Mouse (Mus musculus) embryonic facial prominence, embryonic 10.5 days (tissue): ENCODE results near the gene Crygd. TPM values are rescaled to one million over a fixed set of nuclear protein-coding genes. Genes with fewer than 3 reads are reported as not detected.

ENCODE experiments used
- DNase-seq: peaks from one replicate; pipeline ENCODE4 v3.0.0-alpha.2; 2017; ENCODE audit warnings: low spot score
- H3K27ac ChIP-seq: fragments of 300-500 bp; sonication (generic); replicated peaks from 2 replicates; pipeline ENCODE4 v1.5.1; 2016; ENCODE audit warnings: mild to moderate bottlenecking
- H3K27me3 ChIP-seq: fragments of 300-500 bp; sonication (generic); replicated peaks from 2 replicates; pipeline ENCODE4 v1.6.1; 2016; ENCODE audit warnings: low read depth, mild to moderate bottlenecking; ENCODE audit not compliant: poor library complexity, severe bottlenecking
- H3K36me3 ChIP-seq: fragments of 300-500 bp; sonication (generic); replicated peaks from 2 replicates; pipeline ENCODE4 v1.6.1; 2016; ENCODE audit warnings: mild to moderate bottlenecking, moderate library complexity
- H3K4me1 ChIP-seq: fragments of 300-500 bp; sonication (generic); 2 replicates; pipeline ENCODE4 v1.6.1; 2016
- H3K4me3 ChIP-seq: fragments of 300-500 bp; sonication (generic); 2 replicates; pipeline ENCODE4 v1.5.1; 2016; ENCODE audit warnings: mild to moderate bottlenecking, moderate library complexity
- H3K9me3 ChIP-seq: fragments of 300-500 bp; sonication (generic); 2 replicates; pipeline ENCODE4 v1.6.1; 2016; ENCODE audit warnings: mild to moderate bottlenecking
- WGBS: fragments of 180-500 bp; shearing (Covaris S2); methylation state at CpG from one replicate; pipeline ENCODE4 v1.1.7; 2016; 5-methylcytosine and 5-hydroxymethylcytosine counted together
- polyA plus RNA-seq: library from polyadenylated mRNA; unstranded; fragments of >200 nt; fragmentation: Nextera tagmentation; extraction: Ambion mirVana; gene quantifications from 2 replicates; pipeline ENCODE4 v1.2.1, GENCODE M21; 2016

The Crygd gene
- polyA plus RNA-seq, 1 experiment from 2014 or later, result not detected

GRCm38 (mm10) chr1:65037542-65037941, 25.7 kb downstream of the Crygd start:
- no peak overlapping the region for H3K4me3 ChIP-seq
- whole genome bisulfite sequencing, result 80% methylated on average over 2 of the region's 2 CpGs
- no peak for DNase-seq
- no peak overlapping the region for H3K27ac ChIP-seq
- H3K27me3 ChIP-seq, result no peaks in the 10 kb centered on the region
- H3K36me3 ChIP-seq, result no peaks in the 10 kb centered on the region
- H3K4me1 ChIP-seq, result 0 out of 2 replicates have a peak, but pooled peaks cover 6% of the 10 kb centered on the region
- H3K9me3 ChIP-seq, result no peaks in the 10 kb centered on the region

GRCm38 (mm10) chr1:65035513-65035912, 27.7 kb downstream of the Crygd start:
- no peak overlapping the region for H3K27ac ChIP-seq
- no peak overlapping the region for H3K4me3 ChIP-seq
- no peaks in the 10 kb centered on the region for H3K36me3 ChIP-seq
- peaks cover 6% of the 10 kb centered on the region for H3K4me1 ChIP-seq
- H3K9me3 ChIP-seq, result no peaks in the 10 kb centered on the region
- H3K27me3 ChIP-seq, result no peaks in the 10 kb centered on the region
- DNase-seq, result no peak
- WGBS, result 27% methylated on average over 3 of the region's 3 CpGs

DNA sequence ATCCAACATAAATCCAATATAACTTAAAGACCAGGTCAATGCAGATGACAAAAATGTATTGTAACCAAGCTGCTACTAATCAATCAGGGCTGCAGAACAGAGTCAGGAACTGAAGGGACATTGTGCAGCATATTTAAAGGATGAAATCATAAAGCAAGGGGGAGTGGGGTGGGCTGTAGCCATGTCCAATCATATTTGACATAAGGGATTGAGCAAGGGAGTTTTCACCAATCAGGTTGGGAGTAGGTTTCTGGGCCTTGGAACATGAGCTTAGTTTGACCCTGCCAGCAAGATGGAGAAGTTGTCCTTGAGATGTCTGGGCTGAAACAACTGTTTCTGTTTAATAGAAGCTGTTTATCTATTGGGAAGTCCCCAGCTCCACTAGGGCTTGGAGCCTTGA, 30.6 kb downstream of the Crygd start, which contains the start of gene Akr1cl:
Akr1cl (minus strand) TSS at position 119 of the 400 bp plus-strand sequence.
- peaks cover 17% of the 10 kb centered on the region for H3K4me1 ChIP-seq
- no peaks in the 10 kb centered on the region for H3K36me3 ChIP-seq
- no peaks in the 10 kb centered on the region for H3K27me3 ChIP-seq

DNA sequence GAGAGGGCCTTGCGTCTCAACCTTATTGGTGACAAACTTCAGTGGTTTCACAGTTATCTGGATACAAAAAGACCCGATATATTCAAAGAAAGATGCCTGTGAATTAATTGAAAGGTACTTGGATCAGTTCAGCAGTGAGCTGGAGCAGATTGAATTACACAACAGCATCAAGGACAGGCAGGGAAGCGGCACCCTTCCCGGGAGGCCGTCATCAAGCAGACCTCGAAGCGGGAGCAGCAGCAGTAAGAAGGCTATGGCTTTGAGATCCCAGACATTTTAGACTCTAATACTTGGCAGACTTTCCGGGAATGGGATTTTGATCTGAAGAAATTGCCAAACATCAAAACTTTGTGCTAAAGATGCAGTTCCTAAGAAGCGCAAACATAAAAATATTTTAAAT, 35.0 kb downstream of the Crygd start:
- peaks cover 11% of the 10 kb centered on the region for H3K4me1 ChIP-seq
- H3K27ac ChIP-seq, result no peak overlapping the region

More for the DNA sequence above, 30.6 kb downstream of the Crygd start, which contains the start of gene Akr1cl:
- no peak for DNase-seq
- Histone ChIP-seq H3K27ac (no peak within 1 kb of the TSS), H3K4me3 (no peak within 1 kb of the TSS), H3K9me3 (no peaks in the 10 kb centered on the region)

GRCm38 (mm10) chr1:65012726-65013125, 50.5 kb downstream of the Crygd start:
- Histone ChIP-seq H3K27ac (no peak overlapping the region), H3K4me3 (no peak overlapping the region), H3K9me3 (no peaks in the 10 kb centered on the region), H3K36me3 (no peaks in the 10 kb centered on the region), H3K27me3 (no peaks in the 10 kb centered on the region), H3K4me1 (no peaks in the 10 kb centered on the region)
- 85% methylated on average over 4 of the region's 4 CpGs for WGBS
- DNase-seq, result no peak

More for the DNA sequence above, 35.0 kb downstream of the Crygd start:
- DNase-seq, result no peak
- WGBS, result 67% methylated on average over 9 of the region's 9 CpGs
- no peaks in the 10 kb centered on the region for H3K36me3 ChIP-seq
- H3K4me3 ChIP-seq, result no peak overlapping the region
- H3K9me3 ChIP-seq, result no peaks in the 10 kb centered on the region
- no peaks in the 10 kb centered on the region for H3K27me3 ChIP-seq

Other genes starting within 250 kb of the Crygd start
- gene Plekhm3, start 106.6 kb downstream of the Crygd start, polyA plus RNA-seq, result 9.2 TPM in 2 replicates
- 0.40 and 0.65 TPM in 2 replicates for gene Akr1cl, start 30.7 kb downstream of the Crygd start, polyA plus RNA-seq
- 0.50 and 0.93 TPM in 2 replicates for gene Cryge, start 12.3 kb downstream of the Crygd start, polyA plus RNA-seq
- gene Crygc, start 10.2 kb upstream of the Crygd start, polyA plus RNA-seq, result not detected in 2 replicates
- gene Crygb, start 18.8 kb upstream of the Crygd start, polyA plus RNA-seq, result not detected in 2 replicates
- not detected in 2 replicates for gene Cryga, start 39.9 kb upstream of the Crygd start, polyA plus RNA-seq
- not detected in 2 replicates for gene Gm28845, start 56.1 kb upstream of the Crygd start, polyA plus RNA-seq
- 0.50 and 0.56 TPM in 2 replicates for gene D630023F18Rik, start 59.8 kb upstream of the Crygd start, polyA plus RNA-seq
- 228 and 231 TPM in 2 replicates for gene Idh1, start 123.0 kb upstream of the Crygd start, polyA plus RNA-seq
- 13.5 and 13.7 TPM in 2 replicates for gene Pikfyve, start 123.2 kb upstream of the Crygd start, polyA plus RNA-seq
- 0.10 and 0.25 TPM in 2 replicates for gene Pth2r, start 218.6 kb upstream of the Crygd start, polyA plus RNA-seq